Mouse (Mus musculus) cortical plate, adult 2 months (tissue): Measurements from ENCODE around the gene Acp2.

Experiments
- CTCF ChIP-seq: fragments of 200-500 bp; IDR thresholded peaks from 2 replicates; pipeline ENCODE4 v1.5.1; 2011; ENCODE audit warnings: mild to moderate bottlenecking, control low read depth, low read length; ENCODE audit not compliant: insufficient read depth; ENCODE audit errors: extremely low read depth
- POLR2A ChIP-seq: fragments of 200-500 bp; IDR thresholded peaks from 2 replicates; pipeline ENCODE4 v1.6.1; 2011; ENCODE audit warnings: mild to moderate bottlenecking, low read length, control low read depth; ENCODE audit not compliant: insufficient read depth; ENCODE audit errors: extremely low read depth

GRCm38 (mm10) chr2:91182405-91183147, 20.1 kb upstream of the Acp2 start:
- no peak for TF ChIP-seq CTCF
- TF ChIP-seq POLR2A = no peak; the same call in 1 of the 2 replicates
